Mouse (Mus musculus) lung, adult 2 months (tissue): ENCODE results near the gene Wdr34.

Experiments
- CTCF ChIP-seq: fragments of 200-500 bp; IDR thresholded peaks from 2 replicates; pipeline ENCODE4 v1.5.1; 2011; ENCODE audit warnings: mild to moderate bottlenecking, low read length, control low read depth; ENCODE audit not compliant: insufficient read depth
- POLR2A ChIP-seq: fragments of 200-500 bp; IDR thresholded peaks from 2 replicates; pipeline ENCODE4 v1.6.1; 2011; ENCODE audit warnings: low read depth, mild to moderate bottlenecking, control low read depth, low read length, borderline replicate concordance; ENCODE audit errors: extremely low read depth

- TF ChIP-seq POLR2A (no peak), CTCF (no peak)
These were observed 39.6 kb downstream of the Wdr34 start for GRCm38 (mm10) chr2:30009101-30009500.
